In the genomic region with DNA sequence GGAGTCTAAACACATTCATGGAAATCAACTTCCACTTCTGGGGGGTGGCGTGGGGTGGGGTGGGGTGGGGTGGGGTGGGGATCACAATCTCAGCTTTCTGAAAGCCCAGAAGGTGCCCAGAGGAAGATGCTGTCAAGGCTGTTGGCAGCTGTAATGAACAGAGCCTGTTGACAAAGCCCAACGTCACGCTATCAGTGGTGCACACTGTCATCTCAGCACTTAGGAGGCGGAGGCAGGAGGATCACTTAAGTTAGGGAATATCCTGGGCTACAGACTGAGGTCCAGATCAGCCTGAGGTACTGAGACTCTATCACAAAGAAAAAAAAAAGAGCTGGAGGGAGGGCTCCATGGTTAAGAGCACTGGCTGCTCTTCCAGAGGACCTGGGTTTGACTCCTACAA, we compare ENCODE assay signal across 24 mouse cellular contexts.
"Had no signal": no experiment of that assay in that cellular context is flagged by ENCODE, and none has a peak within 500 bp of the region (broad histone marks: within the 10 kb centered on the region; RNA-seq: fewer than 3 reads in every experiment).

No protein-coding gene starts in this region.

- H3K4me2 ChIP-seq: heart, embryonic 12.5 days; hindbrain, embryonic 12.5 days; hindbrain, embryonic 14.5 days; intestine, embryonic 15.5 days; limb, embryonic 12.5 days; liver, embryonic 13.5 days; liver, embryonic 15.5 days had no signal

- DNase-seq: gastrocnemius, adult 2 months; gastrocnemius, postnatal 10 days; gastrocnemius, postnatal 25 days; heart, adult 18-20 months; heart, postnatal 10 days; heart, postnatal 4 days; kidney, adult 2 months; kidney, postnatal 10 days; kidney, postnatal 25 days; kidney, postnatal 4 days; liver, embryonic 13.5 days had no signal

- ATAC-seq: inflammation-experienced regulatory T-cells, adult 6 months; intestine, embryonic 15.5 days; intestine, postnatal 0 days had no signal

- H3K9me3 ChIP-seq: heart, embryonic 10.5 days; heart, embryonic 12.5 days; hindbrain, embryonic 10.5 days; intestine, embryonic 15.5 days; limb, embryonic 10.5 days; liver, embryonic 13.5 days; liver, embryonic 15.5 days had no signal

- H3K27ac ChIP-seq: gastrocnemius, adult 2 months; heart, embryonic 10.5 days; hindbrain, embryonic 10.5 days; hindbrain, embryonic 12.5 days; hindbrain, embryonic 14.5 days; intestine, embryonic 15.5 days; layer of hippocampus, adult 2 months; left cerebral cortex, adult 2 months; liver, embryonic 13.5 days; liver, embryonic 15.5 days had no signal

- H3K9ac ChIP-seq: heart, embryonic 12.5 days; hindbrain, embryonic 12.5 days; hindbrain, embryonic 14.5 days; intestine, embryonic 15.5 days; limb, embryonic 12.5 days; liver, embryonic 13.5 days; liver, embryonic 15.5 days had no signal

- H3K27me3 ChIP-seq: heart, embryonic 12.5 days; hindbrain, embryonic 12.5 days; intestine, embryonic 15.5 days; limb, embryonic 12.5 days; liver, embryonic 13.5 days; liver, embryonic 15.5 days had no signal

- H3K4me3 ChIP-seq: gastrocnemius, adult 2 months; heart, embryonic 10.5 days; heart, embryonic 12.5 days; hindbrain, embryonic 10.5 days; hindbrain, embryonic 12.5 days; intestine, embryonic 15.5 days; layer of hippocampus, adult 2 months; left cerebral cortex, adult 2 months; limb, embryonic 10.5 days; limb, embryonic 12.5 days; liver, embryonic 13.5 days; liver, embryonic 15.5 days had no signal

- H3K36me3 ChIP-seq: heart, embryonic 10.5 days; heart, embryonic 12.5 days; hindbrain, embryonic 10.5 days; hindbrain, embryonic 12.5 days; intestine, embryonic 15.5 days; limb, embryonic 10.5 days; limb, embryonic 12.5 days; liver, embryonic 13.5 days; liver, embryonic 15.5 days had no signal

- H3K4me1 ChIP-seq: heart, embryonic 10.5 days; heart, embryonic 12.5 days; hindbrain, embryonic 12.5 days; intestine, embryonic 15.5 days had no signal
